Mouse (Mus musculus) common myeloid progenitor, adult 5-6 weeks (primary cell): Measurements from ENCODE around the gene Abcb9. TPM values are rescaled to one million over a fixed set of nuclear protein-coding genes. Genes with fewer than 3 reads are reported as not detected.
"Not testable (repeated sequence)": the region's sequence is repeated elsewhere in the genome, so short reads cannot be mapped to it uniquely, and the experiment has no call there.

Experiments
- ATAC-seq: replicated peaks from 2 replicates; pipeline ENCODE4 v1.8.0; 2016; ENCODE audit warnings: low read depth, mild to moderate bottlenecking, moderate TSS enrichment, inconsistent platforms; ENCODE audit not compliant: poor library complexity, severe bottlenecking
- total RNA-seq: library from RNA; stranded (forward); fragments of 200-1000, 187-1606 nt; gene quantifications from 2 replicates; pipeline ENCODE4 v1.2.3, GENCODE M21; 2017

Abcb9 gene
- total RNA-seq, 1 experiment from 2014 or later, result 0.87 TPM

GRCm38 (mm10) chr5:124069657-124070056, 25.9 kb downstream of the Abcb9 start:
- ATAC-seq, result no peak

GRCm38 (mm10) chr5:124062037-124062824, 33.4 kb downstream of the Abcb9 start:
- ATAC-seq, result no peak

GRCm38 (mm10) chr5:124059677-124060076, 35.9 kb downstream of the Abcb9 start:
- ATAC-seq, result peak; percentile 82

- no peak for ATAC-seq
Measured at GRCm38 (mm10) chr5:124058749-124059148, 36.8 kb downstream of the Abcb9 start.

- no peak for ATAC-seq
Measured at GRCm38 (mm10) chr5:124056956-124057355, 38.6 kb downstream of the Abcb9 start.

GRCm38 (mm10) chr5:124056219-124056618, 39.4 kb downstream of the Abcb9 start:
- no peak for ATAC-seq

GRCm38 (mm10) chr5:124052641-124053040, 43.0 kb downstream of the Abcb9 start:
- not testable (repeated sequence) for ATAC-seq

GRCm38 (mm10) chr5:124051899-124052491, 43.6 kb downstream of the Abcb9 start:
- ATAC-seq, result peak; percentile 90

- peak; percentile 20; the same call in 1 of the 2 replicates for ATAC-seq
Measured at GRCm38 (mm10) chr5:124050095-124051050, 45.2 kb downstream of the Abcb9 start.

- ATAC-seq, result no peak
Measured at GRCm38 (mm10) chr5:124049249-124050045, 46.2 kb downstream of the Abcb9 start.

- ATAC-seq, result peak; percentile 77
Measured at GRCm38 (mm10) chr5:124046741-124047401, 48.7 kb downstream of the Abcb9 start.

- no peak for ATAC-seq
Measured at GRCm38 (mm10) chr5:124045453-124046010, 50.1 kb downstream of the Abcb9 start.

- no peak for ATAC-seq
Measured at GRCm38 (mm10) chr5:124043999-124044398, 51.6 kb downstream of the Abcb9 start.

GRCm38 (mm10) chr5:124043212-124043978, 52.2 kb downstream of the Abcb9 start:
- ATAC-seq, result no peak

GRCm38 (mm10) chr5:124041097-124041496, 54.5 kb downstream of the Abcb9 start:
- ATAC-seq, result no peak

- no peak for ATAC-seq
Measured at GRCm38 (mm10) chr5:124039602-124040001, 56.0 kb downstream of the Abcb9 start.

- peak; percentile 42 for ATAC-seq
Measured at GRCm38 (mm10) chr5:124036836-124037235, 58.8 kb downstream of the Abcb9 start.

- ATAC-seq, result no peak
Measured at GRCm38 (mm10) chr5:124036341-124036740, 59.3 kb downstream of the Abcb9 start.
